ENCODE assay signal across 17 mouse cellular contexts in genomic region chr7:28715598-28715997, GRCm38 (mm10). TPM values are rescaled to one million over a fixed set of nuclear protein-coding genes. Genes with fewer than 3 reads are reported as not detected.
DNase-seq lines count a peak whose midpoint lies in the region; ATAC-seq and TF ChIP-seq lines count a peak whose summit lies in the region.
"Had no signal": no experiment of that assay in that cellular context is flagged by ENCODE, and none has a peak within 500 bp of the region (broad histone marks: within the 10 kb centered on the region; RNA-seq: fewer than 3 reads in every experiment).

No protein-coding gene starts in this region.

- no peak overlapping the region for H3K4me2 ChIP-seq in intestine, postnatal 0 days (replicated peaks; ENCODE audit: low read depth)
- H3K4me2 ChIP-seq in intestine, embryonic 16.5 days (ENCODE audit: low read depth, low read length): no peak overlapping the region
- peak overlapping the region; percentile 71; the same call in 1 of the 2 replicates for H3K4me2 ChIP-seq in neural tube, embryonic 15.5 days

- no peaks in the 10 kb centered on the region for H3K27me3 ChIP-seq in intestine, postnatal 0 days (replicated peaks; ENCODE audit: control insufficient read depth, insufficient read depth, low read length)
- H3K27me3 ChIP-seq in intestine, embryonic 16.5 days (replicated peaks; ENCODE audit: control insufficient read depth, insufficient read depth, low read length): no peaks in the 10 kb centered on the region
- H3K27me3 ChIP-seq in neural tube, embryonic 15.5 days (replicated peaks): no peaks in the 10 kb centered on the region; the same call in 1 of the 2 replicates
- H3K27me3 ChIP-seq: lung, embryonic 15.5 days had no signal

- H3K4me3 ChIP-seq in intestine, postnatal 0 days (ENCODE audit: low read depth, low read length): no peak overlapping the region
- H3K4me3 ChIP-seq in intestine, embryonic 16.5 days (ENCODE audit: low read length): no peak overlapping the region
- no peak overlapping the region for H3K4me3 ChIP-seq in neural tube, embryonic 15.5 days (replicated peaks)

- peak; percentile 47 for TF ChIP-seq CTCF in intestine, postnatal 0 days (IDR thresholded peaks at IDR 0.05; ENCODE audit: low read depth)

- no peak overlapping the region for H3K9ac ChIP-seq in intestine, postnatal 0 days (ENCODE audit: low read depth, low read length)
- H3K9ac ChIP-seq in intestine, embryonic 16.5 days (ENCODE audit: low read depth, low read length): no peak overlapping the region
- no peak overlapping the region for H3K9ac ChIP-seq in neural tube, embryonic 15.5 days (replicated peaks)

- WGBS in intestine, postnatal 0 days: 96% methylated on average over 2 of the region's 2 CpGs
- 95% methylated on average over 2 of the region's 2 CpGs for WGBS in intestine, embryonic 16.5 days
- 100% methylated on average over 2 of the region's 2 CpGs for WGBS in neural tube, embryonic 15.5 days

- no peak for ATAC-seq in intestine, postnatal 0 days
- ATAC-seq in intestine, embryonic 16.5 days: no peak
- no peak for ATAC-seq in neural tube, embryonic 15.5 days (ENCODE audit: low FRiP score)
- ATAC-seq: activated CD4-positive, CD25-positive, alpha-beta regulatory T cell, adult 4 months had no signal

- H3K9me3 ChIP-seq in intestine, postnatal 0 days (ENCODE audit: control insufficient read depth): no peaks in the 10 kb centered on the region
- no peaks in the 10 kb centered on the region for H3K9me3 ChIP-seq in intestine, embryonic 16.5 days (ENCODE audit: control insufficient read depth, low read length)
- H3K9me3 ChIP-seq in neural tube, embryonic 15.5 days (replicated peaks): no peaks in the 10 kb centered on the region
- H3K9me3 ChIP-seq: heart, embryonic 10.5 days; hindbrain, embryonic 10.5 days; lung, embryonic 15.5 days had no signal

- DNase-seq in neural tube, embryonic 10.5 days (ENCODE audit: extremely low spot score, low spot score): no peak
- peak; percentile 49 for DNase-seq in R1 (ENCODE audit: low read depth, low spot score)
- DNase-seq in natural killer cell, adult 2 months (ENCODE audit: low spot score in 2 of 2): peak; percentile 21 to 23
- DNase-seq in heart, postnatal 14 days: no peak
- DNase-seq: cerebellum, adult 11-12 months; kidney, adult 8-10 months; left cerebral cortex, postnatal 4 days had no signal

- no peaks in the 10 kb centered on the region for H3K4me1 ChIP-seq in intestine, postnatal 0 days (replicated peaks; ENCODE audit: control insufficient read depth, insufficient read depth, low read length)
- peaks cover 4% of the 10 kb centered on the region; the same call in 1 of the 2 replicates for H3K4me1 ChIP-seq in intestine, embryonic 16.5 days (ENCODE audit: control insufficient read depth, insufficient read depth, low read length)
- H3K4me1 ChIP-seq in neural tube, embryonic 15.5 days: peaks cover 8% of the 10 kb centered on the region

- no peaks in the 10 kb centered on the region for H3K36me3 ChIP-seq in intestine, postnatal 0 days (ENCODE audit: control insufficient read depth, insufficient read depth)
- no peaks in the 10 kb centered on the region for H3K36me3 ChIP-seq in intestine, embryonic 16.5 days (ENCODE audit: control insufficient read depth, insufficient read depth, low read length)
- H3K36me3 ChIP-seq in neural tube, embryonic 15.5 days: no peaks in the 10 kb centered on the region
- H3K36me3 ChIP-seq: heart, embryonic 10.5 days; hindbrain, embryonic 10.5 days; lung, embryonic 15.5 days had no signal

- intact Hi-C loops in heart, postnatal 14 days (cut with DNase I): no loop called here

- no peak overlapping the region for H3K27ac ChIP-seq in intestine, postnatal 0 days (ENCODE audit: low read depth, low read length)
- no peak overlapping the region for H3K27ac ChIP-seq in intestine, embryonic 16.5 days (ENCODE audit: low read length)
- no peak overlapping the region for H3K27ac ChIP-seq in neural tube, embryonic 15.5 days (replicated peaks)

RNA-seq across cellular contexts. Expression of gene Fbxo17, which starts 1.0 kb away (rescaled TPM):
- 1.6 and 1.8 TPM in 2 replicates for polyA plus RNA-seq in intestine, postnatal 0 days (2015; fragmentation: Nextera tagmentation; extraction: Ambion mirVana)
- 5.1 and 6.1 TPM in 2 replicates for polyA plus RNA-seq in intestine, embryonic 16.5 days (2015; fragmentation: Nextera tagmentation; extraction: Ambion mirVana)
- 5.4 and 6.3 TPM in 2 replicates for polyA plus RNA-seq in neural tube, embryonic 15.5 days (2015; fragmentation: Nextera tagmentation; extraction: Ambion mirVana)
- total RNA-seq in heart, postnatal 14 days (2021): under 1 TPM; 0.44 to 0.74 TPM

RNA-seq across cellular contexts. Expression of gene Fbxo27, which starts 22.9 kb away (rescaled TPM):
- polyA plus RNA-seq in intestine, postnatal 0 days (2015; fragmentation: Nextera tagmentation; extraction: Ambion mirVana): 0.37 and 0.90 TPM in 2 replicates
- 2.1 and 3.0 TPM in 2 replicates for polyA plus RNA-seq in intestine, embryonic 16.5 days (2015; fragmentation: Nextera tagmentation; extraction: Ambion mirVana)
- 10.2 and 10.5 TPM in 2 replicates for polyA plus RNA-seq in neural tube, embryonic 15.5 days (2015; fragmentation: Nextera tagmentation; extraction: Ambion mirVana)
- under 1 TPM; 0.17 to 0.62 TPM for total RNA-seq in heart, postnatal 14 days (2021)
- total RNA-seq: common myeloid progenitor, adult 5-6 weeks had no signal

RNA-seq across cellular contexts. Expression of gene Mrps12, which starts 26.0 kb away (rescaled TPM):
- polyA plus RNA-seq in intestine, postnatal 0 days (2015; fragmentation: Nextera tagmentation; extraction: Ambion mirVana): 98.7 and 101 TPM in 2 replicates
- polyA plus RNA-seq in intestine, embryonic 16.5 days (2015; fragmentation: Nextera tagmentation; extraction: Ambion mirVana): 134 and 146 TPM in 2 replicates
- polyA plus RNA-seq in neural tube, embryonic 15.5 days (2015; fragmentation: Nextera tagmentation; extraction: Ambion mirVana): 116 and 124 TPM in 2 replicates
- 10 to 100 TPM; 55.6 to 55.9 TPM for total RNA-seq in heart, postnatal 14 days (2021)

RNA-seq across cellular contexts. Expression of gene Sars2, which starts 26.2 kb away (rescaled TPM):
- polyA plus RNA-seq in intestine, postnatal 0 days (2015; fragmentation: Nextera tagmentation; extraction: Ambion mirVana): 8.6 and 9.9 TPM in 2 replicates
- 25.2 and 28.0 TPM in 2 replicates for polyA plus RNA-seq in intestine, embryonic 16.5 days (2015; fragmentation: Nextera tagmentation; extraction: Ambion mirVana)
- polyA plus RNA-seq in neural tube, embryonic 15.5 days (2015; fragmentation: Nextera tagmentation; extraction: Ambion mirVana): 19.7 and 23.3 TPM in 2 replicates
- 10 to 100 TPM; 14.1 to 16.3 TPM for total RNA-seq in heart, postnatal 14 days (2021)

RNA-seq across cellular contexts. Expression of gene Ccer2, which starts 40.4 kb away (rescaled TPM):
- polyA plus RNA-seq in intestine, postnatal 0 days (2015; fragmentation: Nextera tagmentation; extraction: Ambion mirVana): not detected in 2 replicates
- not detected in 2 replicates for polyA plus RNA-seq in intestine, embryonic 16.5 days (2015; fragmentation: Nextera tagmentation; extraction: Ambion mirVana)
- 0.78 and 0.88 TPM in 2 replicates for polyA plus RNA-seq in neural tube, embryonic 15.5 days (2015; fragmentation: Nextera tagmentation; extraction: Ambion mirVana)
- total RNA-seq in heart, postnatal 14 days (2021): not detected
- total RNA-seq: common myeloid progenitor, adult 5-6 weeks; gastrocnemius, adult 18-20 months had no signal
- polyA plus RNA-seq: activated CD4-positive, CD25-positive, alpha-beta regulatory T cell, adult 4 months; heart, embryonic 10.5 days; lung, embryonic 15.5 days; midbrain, embryonic 11.5 days had no signal

Comparison
In these comparisons a context has a peak if more than half of its experiments do, and no peak if none do; other contexts are left out.
1. DNase-seq: peak in R1 (single experiment) and natural killer cell, adult 2 months (2 of 2); none in neural tube, embryonic 10.5 days (single experiment) and heart, postnatal 14 days (0 of 2).